Comparison of ENCODE assay signal across 1 mouse cellular context in genomic region chr13:67332877-67333276, GRCm38 (mm10).
TF ChIP-seq lines count a peak whose summit lies in the region.

No protein-coding gene starts in this region.

TF ChIP-seq in MEL, 35 proteins besides CTCF, POLR2A, EP300 and RAD21:
- TF ChIP-seq SMC3 (IDR thresholded peaks at IDR 0.05; ENCODE audit: low read depth, low read length): no peak
- no peak for TF ChIP-seq MAX (IDR thresholded peaks at IDR 0.05; ENCODE audit: low read length)
- TF ChIP-seq POLR2AphosphoS2 (IDR thresholded peaks at IDR 0.05; ENCODE audit: low read length): no peak
- TF ChIP-seq CHD1 (IDR thresholded peaks at IDR 0.05; ENCODE audit: low read depth, low read length): no peak
